18 mouse cellular contexts compared by ENCODE assay signal in the genomic region with DNA sequence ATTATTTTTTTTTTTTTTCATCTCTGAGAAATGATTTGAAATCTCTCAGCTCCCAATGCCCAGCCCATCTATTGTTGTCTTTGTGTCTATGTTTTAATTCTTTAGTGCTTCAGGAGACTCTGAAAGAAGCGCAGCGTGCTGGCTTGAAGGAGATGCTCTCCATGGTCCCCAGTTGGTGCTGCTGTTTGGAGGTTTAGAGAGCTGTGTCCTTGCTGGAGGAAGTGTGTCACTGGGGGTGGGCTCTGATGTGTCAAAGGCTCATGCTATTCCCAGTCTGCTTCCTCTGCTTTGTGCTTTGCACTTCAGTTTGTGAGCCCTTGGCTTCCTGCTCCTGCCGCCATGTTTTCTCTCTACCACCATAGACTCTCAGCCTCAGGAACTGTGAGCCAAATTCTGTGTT. TPM values are rescaled to one million over a fixed set of nuclear protein-coding genes. Genes with fewer than 3 reads are reported as not detected.
"Had no signal": no experiment of that assay in that cellular context is flagged by ENCODE, and none has a peak within 500 bp of the region (broad histone marks: within the 10 kb centered on the region; RNA-seq: fewer than 3 reads in every experiment).

No protein-coding gene starts in this region.

- H3K9me3 ChIP-seq: lung, embryonic 15.5 days; midbrain, embryonic 12.5 days; midbrain, embryonic 15.5 days; stomach, embryonic 15.5 days had no signal

- H3K9ac ChIP-seq: liver, postnatal 0 days; lung, embryonic 15.5 days; midbrain, embryonic 12.5 days; midbrain, embryonic 15.5 days; neural tube, embryonic 12.5 days; stomach, embryonic 15.5 days had no signal

- H3K36me3 ChIP-seq: lung, embryonic 15.5 days; midbrain, embryonic 12.5 days; midbrain, embryonic 15.5 days; neural tube, embryonic 12.5 days; stomach, embryonic 15.5 days had no signal

- H3K4me2 ChIP-seq: lung, embryonic 15.5 days; midbrain, embryonic 12.5 days; midbrain, embryonic 15.5 days; neural tube, embryonic 12.5 days; stomach, embryonic 15.5 days had no signal

- ATAC-seq: liver, postnatal 0 days; lung, postnatal 0 days; midbrain, embryonic 15.5 days had no signal

- H3K27me3 ChIP-seq: lung, embryonic 15.5 days; megakaryocyte, embryonic 14.5 days; midbrain, embryonic 12.5 days; midbrain, embryonic 15.5 days; neural tube, embryonic 12.5 days; stomach, embryonic 15.5 days had no signal

- DNase-seq: liver, postnatal 0 days; lung, adult 2 months; lung, postnatal 14 days; lung, postnatal 36 days; right cerebral cortex, postnatal 14 days; thymus, adult 2 months; thymus, postnatal 25 days; thymus, postnatal 4 days had no signal

- H3K4me3 ChIP-seq: lung, embryonic 15.5 days; megakaryocyte, embryonic 14.5 days; midbrain, embryonic 12.5 days; midbrain, embryonic 15.5 days; neural tube, embryonic 12.5 days; stomach, embryonic 15.5 days had no signal

- H3K4me1 ChIP-seq: lung, embryonic 15.5 days; midbrain, embryonic 12.5 days; midbrain, embryonic 15.5 days; neural tube, embryonic 12.5 days; stomach, embryonic 15.5 days had no signal

- H3K27ac ChIP-seq: lung, embryonic 15.5 days; macrophage; midbrain, embryonic 12.5 days; midbrain, embryonic 15.5 days; neural tube, embryonic 12.5 days; stomach, embryonic 15.5 days; stomach, postnatal 0 days had no signal

RNA-seq across cellular contexts. Expression of a gene that starts 43.3 kb away (rescaled TPM):
- polyA plus RNA-seq: macrophage; neural tube, embryonic 14.5 days had no signal
